18 mouse cellular contexts compared by ENCODE assay signal in the genomic region with DNA sequence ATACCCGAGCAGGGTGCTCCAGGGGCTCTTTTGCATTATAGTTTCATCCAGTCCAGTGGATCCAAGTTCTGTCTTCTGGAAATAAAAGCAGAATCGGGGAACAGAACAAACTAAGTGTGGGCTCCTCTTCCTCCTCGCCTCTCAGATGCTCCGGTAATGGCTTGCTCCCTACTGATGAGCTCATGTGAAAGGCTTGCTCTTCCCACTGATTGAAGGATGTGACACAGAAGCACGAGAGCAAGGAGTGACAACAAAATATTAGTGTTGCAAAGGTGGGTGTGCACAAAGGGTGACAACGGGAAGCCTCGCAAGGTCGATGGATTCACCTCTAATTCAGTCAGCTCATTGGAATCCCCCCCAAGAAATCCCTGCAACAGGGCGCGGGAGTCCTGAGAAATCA. TPM values are rescaled to one million over a fixed set of nuclear protein-coding genes. Genes with fewer than 3 reads are reported as not detected.
A peak's percentile ranks its signal among the peaks of the same experiment; 100 is the strongest.
DNase-seq lines count a peak whose midpoint lies in the region; ATAC-seq lines count a peak whose summit lies in the region.
"Had no signal": no experiment of that assay in that cellular context is flagged by ENCODE, and none has a peak within 500 bp of the region (broad histone marks: within the 10 kb centered on the region; RNA-seq: fewer than 3 reads in every experiment).

No protein-coding gene starts in this region.

- H3K36me3 ChIP-seq in neural tube, embryonic 15.5 days: no peaks in the 10 kb centered on the region
- no peaks in the 10 kb centered on the region for H3K36me3 ChIP-seq in midbrain, embryonic 12.5 days
- no peaks in the 10 kb centered on the region for H3K36me3 ChIP-seq in neural tube, embryonic 14.5 days (ENCODE audit: control insufficient read depth, insufficient read depth, low read length)
- H3K36me3 ChIP-seq: limb, embryonic 15.5 days; neural tube, embryonic 12.5 days; stomach, embryonic 15.5 days had no signal

- H3K4me2 ChIP-seq in neural tube, embryonic 15.5 days: no peak overlapping the region
- no peak overlapping the region for H3K4me2 ChIP-seq in midbrain, embryonic 12.5 days (replicated peaks)
- no peak overlapping the region for H3K4me2 ChIP-seq in neural tube, embryonic 14.5 days (ENCODE audit: low read depth, low read length)
- H3K4me2 ChIP-seq: limb, embryonic 15.5 days; neural tube, embryonic 12.5 days; stomach, embryonic 15.5 days had no signal

- DNase-seq in embryo, embryonic 9.5 days (ENCODE audit: extremely low spot score): peak; percentile 9
- no peak for DNase-seq in embryo, embryonic 10.5 days (ENCODE audit: low spot score)
- peak; percentile 23 for DNase-seq in neural tube, embryonic 10.5 days (ENCODE audit: extremely low spot score, low spot score)
- DNase-seq in right cerebral cortex, adult 2 months (ENCODE audit: low spot score in 2 of 2): no peak
- DNase-seq in lung, postnatal 25 days (ENCODE audit: low spot score): no peak
- DNase-seq: adrenal gland, adult 8-10 months; cerebellum, adult 11-12 months; cerebellum, postnatal 36 days; heart, postnatal 14 days; kidney, adult 9 months; lung, postnatal 14 days; thymus, adult 2 months had no signal

- H3K9ac ChIP-seq in neural tube, embryonic 15.5 days (replicated peaks): no peak overlapping the region
- H3K9ac ChIP-seq in midbrain, embryonic 12.5 days (replicated peaks): no peak overlapping the region
- H3K9ac ChIP-seq in neural tube, embryonic 14.5 days (replicated peaks; ENCODE audit: low read depth, low read length): no peak overlapping the region
- H3K9ac ChIP-seq: limb, embryonic 15.5 days; neural tube, embryonic 12.5 days; stomach, embryonic 15.5 days had no signal

- WGBS in neural tube, embryonic 15.5 days: 49% methylated on average over 10 of the region's 10 CpGs
- WGBS in midbrain, embryonic 12.5 days: 64% methylated on average over 10 of the region's 10 CpGs
- 48% methylated on average over 10 of the region's 10 CpGs for WGBS in neural tube, embryonic 14.5 days

- no peaks in the 10 kb centered on the region for H3K27me3 ChIP-seq in neural tube, embryonic 15.5 days (replicated peaks)
- H3K27me3 ChIP-seq in midbrain, embryonic 12.5 days: no peaks in the 10 kb centered on the region
- no peaks in the 10 kb centered on the region for H3K27me3 ChIP-seq in neural tube, embryonic 14.5 days (ENCODE audit: control insufficient read depth, insufficient read depth, low read length)
- H3K27me3 ChIP-seq: limb, embryonic 15.5 days; neural tube, embryonic 12.5 days; stomach, embryonic 15.5 days had no signal

- peaks cover 12% of the 10 kb centered on the region for H3K4me1 ChIP-seq in neural tube, embryonic 15.5 days
- peaks cover 12% of the 10 kb centered on the region for H3K4me1 ChIP-seq in midbrain, embryonic 12.5 days
- peaks cover 10% of the 10 kb centered on the region for H3K4me1 ChIP-seq in neural tube, embryonic 14.5 days (ENCODE audit: control insufficient read depth, insufficient read depth, low read length)

- no peak overlapping the region for H3K4me3 ChIP-seq in neural tube, embryonic 15.5 days (replicated peaks)
- no peak overlapping the region for H3K4me3 ChIP-seq in midbrain, embryonic 12.5 days
- no peak overlapping the region for H3K4me3 ChIP-seq in neural tube, embryonic 14.5 days (ENCODE audit: low read depth, low read length)
- H3K4me3 ChIP-seq: limb, embryonic 15.5 days; neural tube, embryonic 12.5 days; stomach, embryonic 15.5 days had no signal

- H3K27ac ChIP-seq in neural tube, embryonic 15.5 days (replicated peaks): no peak overlapping the region
- peak overlapping the region; percentile 64 for H3K27ac ChIP-seq in midbrain, embryonic 12.5 days (replicated peaks)
- 0 out of 2 replicates have a peak overlapping the region, but pooled peaks have one; percentile 16 for H3K27ac ChIP-seq in neural tube, embryonic 14.5 days (ENCODE audit: low read depth, low read length)
- H3K27ac ChIP-seq: limb, embryonic 15.5 days; neural tube, embryonic 12.5 days; stomach, embryonic 15.5 days had no signal

- no peaks in the 10 kb centered on the region for H3K9me3 ChIP-seq in neural tube, embryonic 15.5 days (replicated peaks)
- H3K9me3 ChIP-seq in midbrain, embryonic 12.5 days: no peaks in the 10 kb centered on the region
- H3K9me3 ChIP-seq in neural tube, embryonic 14.5 days (ENCODE audit: control insufficient read depth, low read length): no peaks in the 10 kb centered on the region
- H3K9me3 ChIP-seq: limb, embryonic 15.5 days; neural tube, embryonic 12.5 days; stomach, embryonic 15.5 days had no signal

- ATAC-seq in neural tube, embryonic 15.5 days (ENCODE audit: low FRiP score): no peak
- ATAC-seq in midbrain, embryonic 12.5 days (ENCODE audit: low FRiP score, low read depth): no peak
- ATAC-seq in neural tube, embryonic 14.5 days (ENCODE audit: low read depth): no peak

RNA-seq across cellular contexts. Expression of a gene that starts 48.6 kb away (rescaled TPM):
- 156 and 197 TPM in 2 replicates for polyA plus RNA-seq in neural tube, embryonic 15.5 days (2015; fragmentation: Nextera tagmentation; extraction: Ambion mirVana)
- polyA plus RNA-seq in midbrain, embryonic 12.5 days (2016; fragmentation: Nextera tagmentation; extraction: Ambion mirVana): 596 and 650 TPM in 2 replicates
- polyA plus RNA-seq in neural tube, embryonic 14.5 days (2014; fragmentation: Nextera tagmentation; extraction: Ambion mirVana): 323 and 410 TPM in 2 replicates

Comparison
In these comparisons a context has a peak if more than half of its experiments do, and no peak if none do; other contexts are left out.
1. DNase-seq: peak in embryo, embryonic 9.5 days (single experiment) and neural tube, embryonic 10.5 days (single experiment); none in embryo, embryonic 10.5 days (single experiment), right cerebral cortex, adult 2 months (0 of 2) and lung, postnatal 25 days (single experiment).